Mouse (Mus musculus) ES-Bruce4 (cell line): Measurements from ENCODE around the gene Ugt1a7c.

Source experiments
- CTCF ChIP-seq: IDR thresholded peaks from one replicate; pipeline ENCODE4 v1.8.1; 2011; ENCODE audit warnings: low read depth, low read length
- EP300 ChIP-seq: IDR thresholded peaks from 2 replicates; pipeline ENCODE4 v1.6.1; 2011; ENCODE audit warnings: low read depth, low read length; ENCODE audit not compliant: insufficient read depth
- POLR2A ChIP-seq: IDR thresholded peaks from one replicate; pipeline ENCODE4 v1.8.1; 2011; ENCODE audit warnings: low read length; ENCODE audit not compliant: insufficient read depth

- TF ChIP-seq EP300 (no peak), CTCF (no peak), POLR2A (no peak)
Measured at GRCm38 (mm10) chr1:88266123-88266522, 171.3 kb downstream of the Ugt1a7c start.
